Mouse (Mus musculus) megakaryocyte, embryonic 14.5 days (primary cell): ENCODE results near the gene Akt1. TPM values are rescaled to one million over a fixed set of nuclear protein-coding genes. Genes with fewer than 3 reads are reported as not detected.

Experiments
- H3K27me3 ChIP-seq: replicated peaks from 2 replicates; pipeline ENCODE3; 2012; ENCODE audit warnings: inconsistent platforms
- H3K36me3 ChIP-seq: replicated peaks from 2 replicates; pipeline ENCODE3; 2012; ENCODE audit warnings: low read length, inconsistent platforms, mixed read lengths
- H3K4me1 ChIP-seq: 2 replicates; pipeline ENCODE4 v1.6.1; 2012; ENCODE audit warnings: inconsistent platforms
- H3K4me3 ChIP-seq: replicated peaks from 2 replicates; pipeline ENCODE3; 2012; ENCODE audit warnings: moderate library complexity, mild to moderate bottlenecking, inconsistent platforms
- H3K9me3 ChIP-seq: 2 replicates; pipeline ENCODE4 v1.6.1; 2012; ENCODE audit warnings: inconsistent platforms
- FLI1 ChIP-seq: IDR thresholded peaks from 2 replicates; pipeline ENCODE4 v1.6.1; 2012; ENCODE audit warnings: low read length, inconsistent platforms, mixed read lengths
- GATA1 ChIP-seq: IDR thresholded peaks from 3 replicates; pipeline ENCODE4 v1.6.1; 2012; ENCODE audit warnings: mixed read lengths, low read length, inconsistent platforms, borderline replicate concordance
- polyA plus RNA-seq: library from polyadenylated mRNA; stranded (reverse); fragments of >175 nt; gene quantifications from 2 replicates; pipeline ENCODE4 v1.2.3, GENCODE M21; 2012; ENCODE audit warnings: low replicate concordance; ENCODE audit not compliant: insufficient read depth

Akt1 gene
- polyA plus RNA-seq, 1 experiment: 415 TPM

GRCm38 (mm10) chr12:112646139-112646538 is 28.5 kb downstream of the Akt1 start:
- Histone ChIP-seq H3K36me3 (peaks cover 48% of the 10 kb centered on the region), H3K4me3 (peak overlapping the region; percentile 97), H3K9me3 (no peaks in the 10 kb centered on the region), H3K27me3 (no peaks in the 10 kb centered on the region), H3K4me1 (peaks cover 57% of the 10 kb centered on the region)
- no peak for TF ChIP-seq FLI1
- TF ChIP-seq GATA1: no peak

- TF ChIP-seq GATA1: no peak
- TF ChIP-seq FLI1: no peak
- no peaks in the 10 kb centered on the region for H3K9me3 ChIP-seq
- H3K4me3 ChIP-seq: peak overlapping the region; percentile 97
- peaks cover 43% of the 10 kb centered on the region for H3K36me3 ChIP-seq
- H3K27me3 ChIP-seq: no peaks in the 10 kb centered on the region
- H3K4me1 ChIP-seq: peaks cover 57% of the 10 kb centered on the region
These were observed 29.7 kb downstream of the Akt1 start for GRCm38 (mm10) chr12:112644855-112645506.

- Histone ChIP-seq H3K9me3 (no peaks in the 10 kb centered on the region), H3K4me1 (peaks cover 55% of the 10 kb centered on the region), H3K4me3 (peak within 1 kb of the TSS; percentile 97), H3K27me3 (no peaks in the 10 kb centered on the region), H3K36me3 (peaks cover 42% of the 10 kb centered on the region)
- no peak for TF ChIP-seq FLI1
- no peak for TF ChIP-seq GATA1
These were observed 30.4 kb downstream of the Akt1 start, which contains the start of gene Siva1 for GRCm38 (mm10) chr12:112644180-112644854. Gene Siva1 (plus strand): TSS chr12:112644679.

- Histone ChIP-seq H3K27me3 (peaks cover 3% of the 10 kb centered on the region), H3K4me1 (peaks cover 43% of the 10 kb centered on the region), H3K36me3 (peaks cover 38% of the 10 kb centered on the region), H3K9me3 (no peaks in the 10 kb centered on the region), H3K4me3 (no peak overlapping the region)
- TF ChIP-seq FLI1 (no peak), GATA1 (no peak)
These were observed 31.6 kb downstream of the Akt1 start for GRCm38 (mm10) chr12:112643126-112643525.

GRCm38 (mm10) chr12:112639526-112639925 is 35.2 kb downstream of the Akt1 start:
- Histone ChIP-seq H3K9me3 (no peaks in the 10 kb centered on the region), H3K36me3 (peaks cover 40% of the 10 kb centered on the region), H3K4me3 (no peak overlapping the region), H3K4me1 (peaks cover 17% of the 10 kb centered on the region), H3K27me3 (peaks cover 25% of the 10 kb centered on the region)
- no peak for TF ChIP-seq FLI1
- no peak for TF ChIP-seq GATA1

- Histone ChIP-seq H3K4me1 (peaks cover 51% of the 10 kb centered on the region), H3K4me3 (peak overlapping the region; percentile 34), H3K36me3 (peaks cover 22% of the 10 kb centered on the region), H3K27me3 (peaks cover 45% of the 10 kb centered on the region), H3K9me3 (no peaks in the 10 kb centered on the region)
- no peak for TF ChIP-seq FLI1
- TF ChIP-seq GATA1: no peak
These were observed 41.0 kb downstream of the Akt1 start for GRCm38 (mm10) chr12:112633686-112634085.

- Histone ChIP-seq H3K4me3 (no peak overlapping the region), H3K36me3 (peaks cover 21% of the 10 kb centered on the region), H3K9me3 (no peaks in the 10 kb centered on the region), H3K4me1 (peaks cover 59% of the 10 kb centered on the region), H3K27me3 (peaks cover 41% of the 10 kb centered on the region)
- no peak for TF ChIP-seq FLI1
- no peak for TF ChIP-seq GATA1
These were observed 41.8 kb downstream of the Akt1 start for GRCm38 (mm10) chr12:112632907-112633306.

GRCm38 (mm10) chr12:112632084-112632777 is 42.5 kb downstream of the Akt1 start:
- H3K36me3 ChIP-seq: peaks cover 20% of the 10 kb centered on the region
- peak overlapping the region; percentile 65 for H3K4me3 ChIP-seq
- H3K27me3 ChIP-seq: peaks cover 39% of the 10 kb centered on the region
- TF ChIP-seq FLI1 (no peak), GATA1 (no peak)
- no peaks in the 10 kb centered on the region for H3K9me3 ChIP-seq
- H3K4me1 ChIP-seq: peaks cover 65% of the 10 kb centered on the region

- TF ChIP-seq GATA1: no peak
- no peak for TF ChIP-seq FLI1
- H3K4me3 ChIP-seq: peak overlapping the region; percentile 23
- H3K4me1 ChIP-seq: peaks cover 72% of the 10 kb centered on the region
- H3K9me3 ChIP-seq: no peaks in the 10 kb centered on the region
- peaks cover 14% of the 10 kb centered on the region for H3K36me3 ChIP-seq
- H3K27me3 ChIP-seq: peaks cover 31% of the 10 kb centered on the region
These were observed 43.2 kb downstream of the Akt1 start for GRCm38 (mm10) chr12:112631472-112631871.
